Mouse (Mus musculus) testis, postnatal 10 days (tissue): Measurements from ENCODE around the gene Ccz1.

Experiments used
- DNase-seq: peaks from one replicate; pipeline ENCODE4 v3.0.0; 2021; ENCODE audit warnings: low spot score

The Ccz1 gene

DNA sequence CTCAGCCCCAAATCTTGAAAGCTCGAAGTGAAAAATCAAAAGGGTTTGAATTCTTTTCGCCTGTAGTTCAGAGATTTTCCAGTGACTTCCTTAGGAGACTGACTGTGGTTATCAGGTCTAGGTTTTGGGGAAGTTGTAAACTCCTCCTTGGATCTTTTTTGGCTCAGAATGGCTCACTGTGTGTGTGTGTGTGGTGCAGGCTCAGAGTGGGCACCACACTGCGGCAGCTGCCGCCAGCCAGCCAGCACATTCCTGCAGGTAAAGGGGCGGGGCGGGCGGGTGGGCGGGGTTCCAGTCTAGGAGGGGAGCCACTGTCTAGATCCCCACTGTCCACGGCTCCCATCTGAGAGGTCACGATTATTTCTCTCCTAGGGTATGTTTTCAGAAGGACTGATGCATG is 73.1 kb downstream of the Ccz1 start:
- no peak for DNase-seq
